Mouse (Mus musculus): ENCODE data around the gene Nmt2.

GRCm38 (mm10) chr2:3332484-3333242, 48.7 kb downstream of the Nmt2 start, which contains the start of gene Rpp38:
- TF ChIP-seq CTCF (IDR thresholded peaks at IDR 0.05; ENCODE audit: control insufficient read depth, insufficient read depth, insufficient replicate concordance, low read depth, low read length) (no peak), POLR2A (IDR thresholded peaks at IDR 0.05; ENCODE audit: control insufficient read depth, low read depth, low read length) (peak; percentile 58; the same call in 1 of the 2 replicates)
